Mouse (Mus musculus) embryonic fibroblast, embryonic 13.5 days (primary cell): ENCODE results near the gene Kctd4. TPM values are rescaled to one million over a fixed set of nuclear protein-coding genes. Genes with fewer than 3 reads are reported as not detected.

ENCODE experiments used
- H3K27ac ChIP-seq: 2 replicates; pipeline ENCODE4 v1.5.1; 2012; ENCODE audit warnings: low read length, control low read depth, inconsistent platforms; ENCODE audit not compliant: insufficient read depth
- H3K4me1 ChIP-seq: 2 replicates; pipeline ENCODE4 v1.6.1; 2011; ENCODE audit warnings: low read length; ENCODE audit not compliant: control insufficient read depth, insufficient read depth
- H3K4me3 ChIP-seq: 2 replicates; pipeline ENCODE4 v1.5.1; 2011; ENCODE audit warnings: mild to moderate bottlenecking, control low read depth, low read length; ENCODE audit not compliant: insufficient read depth
- CTCF ChIP-seq: IDR thresholded peaks from 2 replicates; pipeline ENCODE4 v1.5.1; 2011; ENCODE audit warnings: mild to moderate bottlenecking, control low read depth, low read length, moderate library complexity, borderline replicate concordance; ENCODE audit not compliant: insufficient read depth
- POLR2A ChIP-seq: IDR thresholded peaks from 2 replicates; pipeline ENCODE4 v1.6.1; 2011; ENCODE audit warnings: low read depth, mild to moderate bottlenecking, control low read depth, low read length, moderate library complexity
- polyA plus RNA-seq: library from polyadenylated mRNA; stranded (reverse); fragments of >200 nt; gene quantifications from 2 replicates; pipeline ENCODE4 v1.2.4, GENCODE M21; 2011; ENCODE audit warnings: low read depth; ENCODE audit not compliant: missing spikeins, insufficient read length

Kctd4 gene
- polyA plus RNA-seq, 1 experiment, result not detected

DNA sequence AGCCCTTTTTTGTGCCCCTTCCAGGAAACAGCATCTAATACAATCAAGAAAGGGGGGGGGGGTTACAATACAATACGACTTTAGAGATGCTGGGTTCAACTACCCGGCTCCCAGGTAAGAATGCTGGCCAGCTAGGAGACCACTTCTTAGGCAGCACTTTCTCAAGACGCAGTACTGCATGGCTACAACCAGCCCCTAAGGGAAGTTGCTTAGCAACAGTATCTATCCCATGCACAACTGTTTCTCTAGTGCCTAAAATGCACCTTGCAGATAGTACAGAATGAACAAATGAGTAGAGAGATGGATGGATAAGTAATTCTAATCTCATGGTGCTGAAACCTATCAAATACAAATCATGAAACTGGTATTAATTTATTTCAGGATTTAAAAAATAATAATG lies 7.1 kb upstream of the Kctd4 start:
- no peak overlapping the region for H3K4me3 ChIP-seq
- no peak overlapping the region for H3K27ac ChIP-seq
- H3K4me1 ChIP-seq, result peaks cover 8% of the 10 kb centered on the region
- TF ChIP-seq CTCF, result no peak
- no peak for TF ChIP-seq POLR2A

DNA sequence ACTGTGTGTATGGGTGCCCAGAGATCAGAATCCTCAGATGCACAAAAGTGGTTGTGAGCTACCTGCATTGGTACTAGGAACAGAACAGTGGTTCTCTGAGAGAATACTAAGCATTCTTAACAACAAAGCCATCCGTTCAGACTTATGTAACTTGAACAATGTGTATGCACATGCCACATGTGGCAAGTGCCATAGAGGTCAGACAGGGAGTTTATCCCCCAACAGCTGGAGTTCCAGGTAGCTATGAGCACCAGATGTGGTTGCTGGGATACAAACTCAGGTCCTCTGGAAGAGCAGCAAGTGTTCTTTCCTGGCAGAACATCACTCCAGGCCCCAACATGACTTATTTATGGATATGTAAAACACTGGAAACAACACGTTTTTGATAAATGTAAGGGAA lies 1.8 kb upstream of the Kctd4 start:
- H3K27ac ChIP-seq, result no peak overlapping the region
- TF ChIP-seq CTCF, result no peak
- TF ChIP-seq POLR2A, result no peak

DNA sequence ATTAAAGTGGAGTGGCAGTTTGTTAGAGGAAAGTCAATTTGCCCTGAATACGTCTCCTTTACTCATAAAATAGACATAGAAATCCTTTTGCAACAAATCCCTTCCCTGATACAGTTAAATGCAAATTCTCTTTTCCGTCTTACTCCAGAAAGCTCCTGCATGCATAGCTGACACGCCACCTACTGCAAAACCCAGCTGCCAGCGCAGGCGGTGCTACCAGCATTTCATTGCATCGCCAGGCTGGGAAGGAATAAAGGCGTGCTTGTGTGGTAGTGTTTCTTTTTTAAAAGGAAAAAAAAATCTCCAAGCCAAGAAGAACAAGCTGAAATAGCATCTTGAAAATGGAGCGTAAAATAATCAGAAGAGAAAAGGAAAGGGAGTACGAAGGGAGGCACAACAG lies 7.4 kb downstream of the Kctd4 start:
- H3K4me3 ChIP-seq, result no peak overlapping the region
- no peak overlapping the region for H3K27ac ChIP-seq
- peaks cover 10% of the 10 kb centered on the region for H3K4me1 ChIP-seq
- TF ChIP-seq POLR2A (no peak), CTCF (0 out of 2 replicates have a peak, but pooled peaks have one; percentile 16)

More for the DNA sequence above, 1.8 kb upstream of the Kctd4 start:
- H3K4me3 ChIP-seq, result no peak overlapping the region
- peaks cover 8% of the 10 kb centered on the region for H3K4me1 ChIP-seq

DNA sequence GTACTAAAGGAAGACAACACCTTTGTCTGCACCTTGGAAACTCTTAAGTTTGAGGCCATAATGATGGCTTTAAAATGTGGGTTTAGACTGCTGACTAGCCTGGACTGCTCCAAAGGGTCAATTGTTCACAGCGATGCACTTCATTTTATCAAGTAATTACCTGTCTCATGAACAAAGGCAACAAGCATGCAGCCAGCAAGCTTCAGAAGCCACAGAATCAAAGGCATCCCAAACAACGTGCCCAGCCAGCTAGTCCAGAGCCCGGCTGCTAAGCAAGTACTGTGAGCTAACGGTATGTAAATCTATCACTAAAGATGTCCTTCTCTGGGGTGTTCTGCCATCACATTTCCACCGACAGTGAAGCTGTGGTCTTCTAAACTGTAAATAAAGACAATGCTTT lies 8.4 kb downstream of the Kctd4 start:
- TF ChIP-seq CTCF, result no peak
- no peak for TF ChIP-seq POLR2A
- Histone ChIP-seq H3K4me3 (no peak overlapping the region), H3K4me1 (peaks cover 10% of the 10 kb centered on the region), H3K27ac (no peak overlapping the region)

DNA sequence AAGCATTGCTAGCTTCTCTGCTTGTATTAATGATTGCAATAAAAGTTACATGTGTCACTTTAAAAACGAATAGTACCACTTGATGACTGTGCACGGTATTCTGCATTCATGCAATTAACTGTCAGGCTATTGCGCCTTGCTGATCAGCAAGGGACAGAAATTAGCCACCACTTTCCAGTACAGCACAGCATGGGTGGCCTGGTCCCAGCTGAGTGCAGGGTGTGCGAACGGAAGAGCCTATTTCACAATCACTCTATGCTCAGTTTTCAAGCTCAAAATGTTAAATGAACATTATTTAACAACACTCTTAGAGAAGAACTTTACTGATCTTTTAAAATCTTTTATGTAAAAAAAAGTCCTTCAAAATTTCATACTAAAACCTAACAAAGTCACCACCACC lies 9.2 kb downstream of the Kctd4 start:
- no peak for TF ChIP-seq POLR2A
- no peak for TF ChIP-seq CTCF
- H3K27ac ChIP-seq, result no peak overlapping the region
- peaks cover 10% of the 10 kb centered on the region for H3K4me1 ChIP-seq
- no peak overlapping the region for H3K4me3 ChIP-seq

DNA sequence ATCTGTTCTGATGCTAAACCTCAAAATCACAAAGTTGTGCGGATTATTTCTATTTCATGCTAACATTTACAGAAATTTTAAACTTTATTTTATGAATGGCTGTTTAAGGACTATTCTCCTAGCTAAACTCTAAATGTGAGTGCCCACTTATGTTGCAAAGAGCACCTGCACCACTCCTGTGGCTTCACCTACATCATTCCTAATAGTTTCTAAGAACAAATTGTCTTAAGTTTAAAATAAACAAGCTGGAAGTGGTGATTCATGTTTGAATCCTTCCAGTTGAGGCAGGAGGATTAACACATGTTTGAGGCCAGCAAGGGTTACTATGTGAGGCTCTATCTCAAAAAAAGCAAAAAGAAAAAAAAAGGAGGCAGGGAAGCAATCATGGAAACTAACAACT lies 9.6 kb downstream of the Kctd4 start:
- no peak for TF ChIP-seq POLR2A
- TF ChIP-seq CTCF, result no peak

DNA sequence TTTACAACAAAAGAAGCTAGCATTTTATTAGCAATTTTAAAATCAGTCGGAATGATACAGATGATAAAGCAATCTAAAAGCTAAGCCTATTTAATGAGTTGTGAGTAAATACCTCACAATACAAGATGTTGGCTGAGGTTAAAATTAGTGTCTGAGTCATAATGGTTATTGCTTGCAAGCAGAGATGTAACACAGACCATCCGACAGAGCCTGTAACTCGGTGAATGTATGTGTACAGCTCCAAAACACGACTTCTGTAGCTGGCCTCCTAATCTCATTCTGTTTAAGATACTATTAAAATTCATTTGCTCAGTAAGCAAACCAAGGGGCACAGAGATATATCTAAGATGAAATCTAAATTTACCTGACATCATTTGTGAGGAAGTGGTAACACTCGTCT lies 12.5 kb downstream of the Kctd4 start:
- Histone ChIP-seq H3K27ac (peak overlapping the region; percentile 76; the same call in 1 of the 2 replicates), H3K4me3 (no peak overlapping the region), H3K4me1 (peaks cover 8% of the 10 kb centered on the region)
- no peak for TF ChIP-seq POLR2A
- no peak for TF ChIP-seq CTCF

More for the DNA sequence above, 9.6 kb downstream of the Kctd4 start:
- H3K27ac ChIP-seq, result no peak overlapping the region
- H3K4me3 ChIP-seq, result no peak overlapping the region
- peaks cover 8% of the 10 kb centered on the region for H3K4me1 ChIP-seq

DNA sequence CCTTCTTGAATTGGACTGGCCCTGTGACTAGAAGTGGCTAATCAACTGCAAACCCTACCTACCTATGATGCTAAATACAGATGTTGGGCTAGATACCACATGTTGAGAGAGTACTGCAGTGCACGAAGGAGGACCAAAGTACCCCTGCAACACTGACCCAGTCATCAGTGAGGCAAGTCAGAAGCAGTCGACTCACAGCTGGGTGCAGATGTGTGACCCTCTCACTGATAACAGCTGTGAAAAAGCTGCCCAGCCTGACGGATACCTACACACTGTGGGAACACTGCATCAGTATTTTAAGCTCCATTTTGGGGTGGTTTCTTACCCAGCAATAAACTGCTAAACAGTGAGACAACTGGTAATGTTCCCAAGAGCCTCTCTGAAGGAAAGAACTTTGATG lies 21.3 kb downstream of the Kctd4 start:
- no peak for TF ChIP-seq POLR2A
- no peak for TF ChIP-seq CTCF
- H3K4me3 ChIP-seq, result no peak overlapping the region
- no peaks in the 10 kb centered on the region; the same call in 1 of the 2 replicates for H3K4me1 ChIP-seq
- no peak overlapping the region for H3K27ac ChIP-seq

DNA sequence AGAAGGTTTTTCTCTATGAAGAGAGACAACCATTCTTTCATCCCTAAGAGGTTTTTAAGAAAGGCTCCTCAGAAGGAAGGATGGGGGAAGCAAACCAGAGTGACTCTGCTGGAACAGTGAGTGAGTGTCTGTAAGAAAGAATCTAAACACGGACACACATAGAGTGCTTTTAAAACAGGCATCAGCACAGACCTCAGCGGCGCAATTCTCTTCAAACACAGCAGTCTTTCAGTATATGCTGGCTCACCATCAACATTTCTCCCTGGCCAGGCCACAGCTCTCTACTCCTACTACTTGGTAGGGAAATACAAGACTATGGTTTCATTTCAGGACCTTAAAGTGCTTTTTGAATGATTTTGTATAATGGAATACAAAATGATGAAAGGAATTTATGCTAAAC lies 26.4 kb downstream of the Kctd4 start:
- no peak overlapping the region for H3K4me3 ChIP-seq
- H3K27ac ChIP-seq, result no peak overlapping the region
- TF ChIP-seq POLR2A, result no peak
- no peak for TF ChIP-seq CTCF
- H3K4me1 ChIP-seq, result peaks cover 3% of the 10 kb centered on the region; the same call in 1 of the 2 replicates

DNA sequence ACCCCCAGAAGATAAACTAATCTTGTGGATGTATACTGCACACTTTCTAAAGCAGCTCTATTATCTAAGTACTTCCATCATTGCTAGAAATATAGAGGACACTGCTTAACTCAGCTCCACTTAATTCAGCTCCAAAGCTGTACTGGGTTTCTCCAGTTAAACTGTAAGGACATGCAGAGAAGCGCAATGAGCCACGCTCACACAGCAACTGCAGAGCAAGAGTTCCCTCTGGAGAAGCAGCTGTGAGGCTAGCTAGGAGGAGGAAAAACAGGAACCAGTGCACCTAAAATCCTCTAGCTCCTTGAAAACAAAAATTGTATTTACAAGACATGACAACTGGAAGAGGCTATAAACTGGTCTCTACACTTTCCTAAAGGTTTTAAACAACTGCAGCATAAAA lies 29.1 kb downstream of the Kctd4 start:
- H3K4me1 ChIP-seq, result peaks cover 6% of the 10 kb centered on the region; the same call in 1 of the 2 replicates
- no peak overlapping the region for H3K27ac ChIP-seq
- TF ChIP-seq POLR2A, result no peak
- no peak for TF ChIP-seq CTCF
- no peak overlapping the region for H3K4me3 ChIP-seq

DNA sequence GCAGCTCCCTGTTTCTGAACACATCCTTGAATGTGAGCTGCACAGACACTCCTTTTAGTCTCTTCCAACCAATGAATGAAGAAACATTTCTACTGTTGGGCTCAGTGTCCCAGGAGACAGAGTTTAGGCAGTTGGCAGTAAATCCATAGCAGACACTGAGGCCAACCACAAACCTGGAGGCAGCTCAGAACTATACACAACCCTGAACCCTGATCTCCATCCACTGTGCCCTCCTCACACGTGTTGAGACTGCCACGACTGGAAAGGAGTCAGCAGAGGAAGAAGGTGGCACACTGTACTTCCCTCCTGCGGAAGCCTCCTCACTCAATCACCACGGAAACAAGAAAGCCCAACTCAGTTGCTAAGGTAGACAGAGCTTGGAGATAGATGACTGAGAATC lies 30.3 kb downstream of the Kctd4 start:
- no peak overlapping the region for H3K27ac ChIP-seq
- TF ChIP-seq POLR2A (no peak), CTCF (no peak)
- H3K4me3 ChIP-seq, result no peak overlapping the region
- H3K4me1 ChIP-seq, result peaks cover 6% of the 10 kb centered on the region; the same call in 1 of the 2 replicates
